Mouse (Mus musculus): ENCODE measurements around the gene Zeb2.

GRCm38 (mm10) chr2:44999906-45000305, 117.3 kb downstream of the Zeb2 start:
- TF ChIP-seq POLR2A (IDR thresholded peaks at IDR 0.05; ENCODE audit: low read depth, low read length) (no peak), CTCF (IDR thresholded peaks at IDR 0.05; ENCODE audit: borderline replicate concordance, insufficient read depth, low read length) (no peak)

Data from embryonic fibroblast, embryonic 13.5 days (primary cell).